Mouse (Mus musculus) liver, postnatal 0 days (tissue): ENCODE measurements at regions not wholly inside any gene's neighbourhood (a gene's known extent, or its start where the extent isn't known, plus 50 kb on each side); places are given as distances from the start of the nearest gene placed in this dataset.

Source experiments
- CTCF ChIP-seq: sonication (generic); IDR thresholded peaks from 2 replicates; pipeline ENCODE4 v1.5.1; 2016; ENCODE audit warnings: antibody characterized with exemption, low read depth
- EP300 ChIP-seq: IDR thresholded peaks from 2 replicates; pipeline ENCODE4 v1.6.1; 2016; ENCODE audit warnings: antibody characterized with exemption, low read depth, mild to moderate bottlenecking

DNA sequence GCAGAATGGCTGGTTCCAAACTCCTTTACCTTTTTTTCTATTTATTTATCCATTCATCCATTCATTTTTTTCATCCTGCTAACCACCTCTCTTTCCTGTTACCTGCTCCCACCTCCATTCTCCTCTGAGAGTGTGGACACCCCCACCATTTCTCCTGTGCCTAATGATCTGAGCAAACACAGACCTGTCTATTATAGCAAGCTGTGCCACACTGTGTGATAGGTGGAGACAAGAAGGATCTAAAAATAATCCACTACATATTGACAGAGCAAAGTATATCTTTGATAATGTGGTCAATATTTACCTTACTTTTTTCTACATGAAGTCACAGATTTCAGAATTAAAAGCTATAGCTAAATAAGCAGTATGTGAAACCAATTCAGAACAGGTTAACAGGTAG is 805.6 kb upstream of the Lrfn5 start:
- TF ChIP-seq CTCF = no peak
- TF ChIP-seq EP300 = no peak
